Mouse (Mus musculus) liver, embryonic 13.5 days (tissue): ENCODE measurements at regions not wholly inside any gene's neighbourhood (a gene's known extent, or its start where the extent isn't known, plus 50 kb on each side); places are given as distances from the start of the nearest gene placed in this dataset.

Source experiments
- ATAC-seq: fragments of 200-750 bp; cut with Nextera tagmentation; 2 replicates; pipeline ENCODE4 v1.8.0; 2017; ENCODE audit warnings: low read depth, mild to moderate bottlenecking, moderate number of reproducible peaks, moderate library complexity
- DNase-seq: peaks from one replicate; pipeline ENCODE4 v3.0.0; 2022
- H3K27ac ChIP-seq: fragments of 300-500 bp; sonication (generic); 2 replicates; pipeline ENCODE4 v1.5.1; 2015; ENCODE audit warnings: moderate library complexity, mild to moderate bottlenecking, inconsistent platforms
- H3K27me3 ChIP-seq: fragments of 300-500 bp; sonication (generic); 2 replicates; pipeline ENCODE4 v1.6.1; 2015; ENCODE audit warnings: mild to moderate bottlenecking, inconsistent platforms
- H3K36me3 ChIP-seq: fragments of 300-500 bp; sonication (generic); 2 replicates; pipeline ENCODE4 v1.6.1; 2015; ENCODE audit warnings: mild to moderate bottlenecking, inconsistent platforms
- H3K4me1 ChIP-seq: fragments of 300-500 bp; sonication (generic); replicated peaks from 2 replicates; pipeline ENCODE4 v1.6.1; 2015; ENCODE audit warnings: inconsistent platforms
- H3K4me2 ChIP-seq: fragments of 300-500 bp; sonication (generic); 2 replicates; pipeline ENCODE4 v1.6.1; 2015; ENCODE audit warnings: inconsistent platforms, mild to moderate bottlenecking, moderate library complexity
- H3K4me3 ChIP-seq: fragments of 300-500 bp; sonication (generic); replicated peaks from 2 replicates; pipeline ENCODE4 v1.5.1; 2015; ENCODE audit warnings: mild to moderate bottlenecking, inconsistent platforms
- H3K9ac ChIP-seq: fragments of 300-500 bp; sonication (generic); 2 replicates; pipeline ENCODE4 v1.6.1; 2015; ENCODE audit warnings: mild to moderate bottlenecking, inconsistent platforms
- H3K9me3 ChIP-seq: fragments of 300-500 bp; sonication (generic); replicated peaks from 2 replicates; pipeline ENCODE4 v1.6.1; 2016; ENCODE audit warnings: inconsistent platforms
- WGBS: fragments of 180-500 bp; shearing (Covaris S2); methylation state at CpG from one replicate; pipeline ENCODE4 v1.1.7; 2015; ENCODE audit not compliant: insufficient replicate concordance; 5-methylcytosine and 5-hydroxymethylcytosine counted together

DNA sequence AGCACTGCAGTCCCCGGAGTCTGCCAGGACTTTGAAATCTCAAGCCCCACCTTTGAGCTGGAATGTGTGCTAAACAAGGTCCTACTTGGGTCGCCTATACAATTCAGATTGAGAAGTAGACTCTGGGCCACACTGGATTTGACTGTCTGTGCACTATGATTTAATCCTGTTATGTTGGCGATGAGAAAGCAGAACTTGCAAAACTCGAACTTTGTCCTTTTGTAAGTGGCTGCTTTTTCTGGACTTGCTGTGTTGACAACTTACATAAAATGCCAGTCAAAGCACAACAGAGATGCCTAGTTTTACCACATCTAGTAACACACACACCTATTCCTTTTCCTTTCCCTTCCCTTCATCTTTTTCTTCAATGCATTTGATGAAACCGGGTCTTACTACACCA lies 142.7 kb upstream of the Habp2 start:
- H3K9me3 ChIP-seq = peaks cover 14% of the 10 kb centered on the region
- no peak overlapping the region for H3K27ac ChIP-seq
- no peaks in the 10 kb centered on the region for H3K36me3 ChIP-seq
- no peaks in the 10 kb centered on the region for H3K4me1 ChIP-seq
- H3K4me3 ChIP-seq = no peak overlapping the region
- ATAC-seq = no peak
- WGBS = 60% methylated on average over 5 of the region's 5 CpGs
- DNase-seq = no peak
- H3K27me3 ChIP-seq = no peaks in the 10 kb centered on the region
- H3K9ac ChIP-seq = no peak overlapping the region
- no peak overlapping the region for H3K4me2 ChIP-seq

DNA sequence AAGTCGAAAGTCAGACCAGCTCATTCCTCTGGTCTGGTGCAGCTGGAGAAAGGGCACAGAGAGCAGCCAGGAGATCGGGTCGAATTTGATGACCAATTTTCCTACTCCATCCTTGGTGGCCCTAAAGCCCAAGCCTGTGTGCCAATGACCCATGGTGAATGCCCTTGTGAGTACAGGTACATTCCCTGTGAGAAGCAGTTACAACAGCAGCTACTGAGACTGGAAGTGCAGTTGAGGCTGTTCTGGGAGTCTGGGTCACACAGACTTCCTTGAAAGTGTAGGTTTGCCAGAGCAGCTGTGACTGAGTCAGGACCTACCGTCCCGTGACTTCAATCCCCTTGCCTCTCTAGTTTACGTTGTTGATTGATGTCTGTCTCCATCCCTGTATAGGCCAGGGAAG lies 129.8 kb upstream of the Habp2 start:
- WGBS = 72% methylated on average over 6 of the region's 6 CpGs
- Histone ChIP-seq H3K27me3 (no peaks in the 10 kb centered on the region; the same call in 1 of the 2 replicates), H3K4me1 (no peaks in the 10 kb centered on the region), H3K27ac (no peak overlapping the region), H3K4me2 (no peak overlapping the region), H3K9ac (no peak overlapping the region), H3K4me3 (no peak overlapping the region), H3K9me3 (no peaks in the 10 kb centered on the region), H3K36me3 (no peaks in the 10 kb centered on the region)
- DNase-seq = no peak
- ATAC-seq = no peak

DNA sequence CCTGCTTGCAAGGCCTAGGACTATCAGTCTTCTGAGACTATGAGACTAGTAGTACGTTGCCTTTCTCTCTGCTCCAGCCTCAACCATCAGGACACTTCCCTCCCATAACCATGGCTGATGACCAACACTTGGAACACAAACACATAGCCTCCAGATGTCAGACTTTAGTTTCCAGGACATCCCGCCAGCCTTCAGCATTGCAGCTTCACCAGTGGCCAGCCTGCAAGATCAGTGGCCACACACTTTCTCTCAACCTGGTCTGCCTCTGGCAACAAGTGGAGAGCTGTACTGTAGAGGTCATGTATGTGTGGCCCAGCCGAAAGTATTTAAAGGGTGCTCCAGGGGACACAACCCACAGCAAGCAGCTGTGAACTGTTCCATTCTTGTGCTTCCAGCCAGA lies 124.8 kb upstream of the Habp2 start:
- Histone ChIP-seq H3K27me3 (no peaks in the 10 kb centered on the region), H3K9me3 (no peaks in the 10 kb centered on the region), H3K4me1 (no peaks in the 10 kb centered on the region), H3K9ac (no peak overlapping the region), H3K4me3 (no peak overlapping the region), H3K4me2 (no peak overlapping the region), H3K36me3 (no peaks in the 10 kb centered on the region), H3K27ac (no peak overlapping the region)
- 70% methylated on average over 3 of the region's 3 CpGs for WGBS
- no peak for DNase-seq
- no peak for ATAC-seq

DNA sequence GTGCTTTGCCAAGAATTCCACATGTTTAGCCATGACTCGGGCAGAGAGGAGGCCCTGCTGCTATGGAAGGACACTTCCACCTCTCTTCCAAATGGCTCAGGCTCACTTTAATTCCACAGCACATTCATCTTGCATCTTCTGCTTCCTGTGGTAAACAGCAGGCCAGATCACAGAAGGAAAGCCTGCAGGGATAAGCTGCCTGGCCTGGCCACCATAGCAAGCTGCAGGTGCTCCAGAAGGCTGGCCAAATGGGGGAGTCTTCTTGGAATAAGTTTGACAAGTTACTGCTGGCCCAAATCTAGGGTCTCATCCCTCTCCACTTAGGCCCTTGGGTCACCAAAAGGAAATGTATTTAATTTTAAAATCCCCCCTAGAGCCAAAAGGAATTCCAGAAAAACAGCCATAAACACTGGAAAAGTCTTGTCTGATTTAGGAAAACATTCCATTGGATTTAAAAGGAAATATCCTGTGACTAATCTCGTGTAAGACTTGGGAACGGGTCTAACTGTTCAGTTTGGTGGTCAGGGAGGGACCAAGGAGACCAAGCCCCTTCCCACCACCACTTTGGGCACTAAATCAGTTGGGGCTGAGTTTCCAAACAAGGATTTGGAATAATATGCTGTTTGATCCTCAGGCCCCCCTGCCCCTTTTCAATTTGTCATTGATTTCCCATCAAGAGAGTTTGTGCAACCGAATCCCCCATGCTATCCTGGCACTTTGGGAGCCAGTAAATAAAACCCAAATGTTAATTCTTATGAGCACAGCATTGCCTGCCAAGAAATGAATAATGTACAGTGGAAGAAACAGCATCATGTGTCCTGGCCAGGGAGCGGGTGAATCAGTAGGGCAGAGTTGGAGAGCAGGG lies 117.6 kb upstream of the Habp2 start:
- Histone ChIP-seq H3K4me2 (no peak overlapping the region), H3K9ac (no peak overlapping the region), H3K27ac (no peak overlapping the region), H3K9me3 (no peaks in the 10 kb centered on the region), H3K36me3 (no peaks in the 10 kb centered on the region), H3K27me3 (no peaks in the 10 kb centered on the region), H3K4me1 (peaks cover 6% of the 10 kb centered on the region), H3K4me3 (no peak overlapping the region)
- DNase-seq = no peak
- ATAC-seq = no peak
- WGBS = 50% methylated on average over 5 of the region's 5 CpGs

DNA sequence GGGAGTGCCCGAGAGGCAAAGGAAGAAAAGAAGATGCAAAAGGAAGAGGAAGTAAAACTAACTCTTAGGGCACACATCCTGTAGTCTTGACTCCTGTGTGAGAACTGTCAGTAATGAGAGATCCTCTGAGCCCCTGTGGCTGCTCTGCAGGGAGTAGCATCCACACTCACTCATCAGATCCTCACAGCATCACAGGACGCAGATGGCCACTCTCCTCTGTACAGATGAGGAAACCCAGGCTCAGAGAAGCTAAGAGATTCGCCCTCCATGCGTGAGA lies 117.0 kb upstream of the Habp2 start:
- H3K4me3 ChIP-seq = no peak overlapping the region

DNA sequence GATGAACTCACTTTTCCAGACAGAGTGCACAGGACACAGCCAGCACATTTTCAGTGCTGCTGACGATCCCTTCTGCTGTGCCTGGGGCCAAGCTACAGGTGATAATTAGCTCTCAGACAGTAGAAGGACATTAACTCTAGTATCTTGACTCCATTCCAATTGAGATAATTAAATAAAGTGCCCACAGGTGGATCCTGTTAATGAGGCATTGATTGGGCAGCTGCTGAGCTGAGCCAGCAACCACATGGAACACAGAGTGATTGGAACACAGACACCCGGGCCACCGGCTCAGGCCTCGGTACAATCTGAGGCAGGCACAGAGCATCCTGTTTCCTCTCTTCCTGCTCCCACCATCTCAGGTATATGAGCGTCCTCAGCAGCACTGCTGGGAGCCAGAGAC lies 114.5 kb upstream of the Habp2 start:
- Histone ChIP-seq H3K9me3 (no peaks in the 10 kb centered on the region), H3K4me2 (no peak overlapping the region), H3K27ac (no peak overlapping the region), H3K9ac (no peak overlapping the region), H3K36me3 (no peaks in the 10 kb centered on the region), H3K4me1 (peaks cover 6% of the 10 kb centered on the region), H3K27me3 (no peaks in the 10 kb centered on the region), H3K4me3 (no peak overlapping the region)
- DNase-seq = no peak
- 36% methylated on average over 5 of the region's 5 CpGs for WGBS
- ATAC-seq = no peak

More for the DNA sequence above, 117.0 kb upstream of the Habp2 start:
- H3K4me2 ChIP-seq = no peak overlapping the region
- 61% methylated on average over 4 of the region's 4 CpGs for WGBS
- no peak overlapping the region for H3K9ac ChIP-seq
- no peaks in the 10 kb centered on the region for H3K27me3 ChIP-seq
- peaks cover 6% of the 10 kb centered on the region for H3K4me1 ChIP-seq
- H3K27ac ChIP-seq = no peak overlapping the region
- H3K36me3 ChIP-seq = no peaks in the 10 kb centered on the region
- no peaks in the 10 kb centered on the region for H3K9me3 ChIP-seq
- DNase-seq (no peak), ATAC-seq (no peak)

DNA sequence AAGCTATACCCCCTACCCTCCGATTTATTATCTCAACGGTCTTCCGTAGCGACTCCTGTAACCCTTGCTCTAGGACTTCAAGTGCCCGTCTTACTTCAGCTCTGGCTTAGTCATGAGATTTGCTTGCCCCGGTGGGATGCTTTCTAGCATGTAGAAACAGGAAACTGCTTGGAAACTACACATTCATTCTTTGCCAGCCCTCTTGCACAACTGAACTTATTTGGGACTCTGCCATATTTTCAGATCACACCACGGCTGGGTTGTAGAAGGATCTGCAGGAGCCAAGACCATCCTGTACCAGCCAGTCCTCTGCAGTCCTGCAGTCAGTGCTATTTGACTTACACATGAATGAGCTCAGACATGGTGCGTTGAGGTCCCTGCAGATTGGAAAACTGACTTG lies 110.9 kb upstream of the Habp2 start:
- Histone ChIP-seq H3K4me3 (no peak overlapping the region), H3K27me3 (no peaks in the 10 kb centered on the region), H3K27ac (no peak overlapping the region), H3K36me3 (no peaks in the 10 kb centered on the region), H3K9me3 (no peaks in the 10 kb centered on the region), H3K4me2 (no peak overlapping the region), H3K4me1 (peaks cover 6% of the 10 kb centered on the region), H3K9ac (no peak overlapping the region)
- WGBS = 70% methylated on average over 8 of the region's 8 CpGs
- ATAC-seq (no peak), DNase-seq (no peak)

DNA sequence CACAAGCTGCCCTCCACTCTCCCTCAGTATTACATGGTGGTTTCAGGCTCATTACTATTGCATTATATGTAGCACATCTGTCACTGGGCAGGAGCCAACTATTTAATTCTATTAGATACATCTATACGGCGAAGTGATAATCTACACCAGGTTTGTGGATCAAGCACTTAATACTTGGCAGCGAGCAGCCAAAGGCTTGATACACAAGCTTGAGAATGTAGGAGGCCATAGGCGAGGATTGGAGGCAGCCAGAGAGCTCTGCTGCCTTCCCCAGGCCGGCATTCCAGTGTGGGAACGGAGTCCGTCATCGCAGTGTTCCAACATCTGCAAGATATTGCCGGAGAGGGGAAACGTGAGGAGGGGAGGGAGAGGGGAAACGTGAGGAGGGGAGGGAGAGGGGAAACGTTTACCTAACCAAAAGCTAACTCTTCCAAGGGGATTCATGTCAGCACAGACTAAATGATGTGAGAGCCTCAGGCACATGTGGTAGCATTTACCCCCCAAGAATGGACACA lies 109.6 kb upstream of the Habp2 start:
- Histone ChIP-seq H3K36me3 (no peaks in the 10 kb centered on the region), H3K4me3 (no peak overlapping the region), H3K27me3 (no peaks in the 10 kb centered on the region), H3K27ac (no peak overlapping the region), H3K4me2 (no peak overlapping the region), H3K9me3 (no peaks in the 10 kb centered on the region), H3K4me1 (peaks cover 6% of the 10 kb centered on the region), H3K9ac (no peak overlapping the region)
- ATAC-seq = no peak
- WGBS = 61% methylated on average over 12 of the region's 12 CpGs
- no peak for DNase-seq

DNA sequence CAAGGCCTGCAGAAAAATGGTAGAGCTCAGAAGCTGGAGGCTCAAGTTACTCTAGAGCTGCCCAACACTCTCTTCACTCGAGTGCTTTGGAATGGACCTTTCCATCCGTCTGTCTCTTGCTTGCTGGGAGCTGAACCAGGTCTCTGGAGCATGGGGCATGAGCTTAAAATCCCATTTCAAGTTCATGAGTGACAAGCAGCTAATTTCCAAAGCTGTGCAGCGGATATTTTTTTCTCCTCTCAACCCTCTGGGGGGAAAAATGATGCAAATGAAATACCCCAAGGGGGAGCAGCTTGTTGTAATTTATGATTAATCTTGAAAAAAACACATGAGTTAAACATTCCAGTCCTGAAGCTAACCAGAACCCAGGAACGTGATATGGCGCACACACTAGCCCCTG lies 101.2 kb upstream of the Habp2 start:
- Histone ChIP-seq H3K27ac (no peak overlapping the region), H3K36me3 (no peaks in the 10 kb centered on the region), H3K4me2 (no peak overlapping the region), H3K4me3 (no peak overlapping the region), H3K27me3 (no peaks in the 10 kb centered on the region), H3K9me3 (0 out of 2 replicates have a peak, but pooled peaks cover 4% of the 10 kb centered on the region), H3K9ac (no peak overlapping the region), H3K4me1 (peaks cover 22% of the 10 kb centered on the region)
- no peak for ATAC-seq
- 64% methylated on average over 5 of the region's 5 CpGs for WGBS
- DNase-seq = no peak

DNA sequence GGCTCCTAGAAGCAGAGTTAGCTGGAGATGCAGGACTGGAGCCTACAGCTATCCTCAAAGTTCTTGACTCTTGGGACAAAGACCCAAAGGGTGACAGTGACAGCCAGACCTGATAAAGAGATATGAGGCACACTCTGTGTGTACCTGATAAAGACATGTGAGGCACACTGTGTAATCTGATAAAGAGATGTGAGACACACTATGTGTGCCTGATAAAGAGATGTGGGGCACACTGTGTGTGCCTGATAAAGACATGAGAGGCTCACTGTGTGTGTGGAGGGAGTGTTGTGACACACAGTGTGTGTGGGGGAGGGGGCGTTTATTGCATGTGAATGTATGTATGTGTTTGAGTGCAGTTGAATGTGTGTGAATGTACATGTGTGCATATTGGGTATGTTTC lies 97.8 kb upstream of the Habp2 start:
- ATAC-seq (peak; percentile 96), DNase-seq (peak; percentile 50)
- Histone ChIP-seq H3K4me1 (peaks cover 22% of the 10 kb centered on the region), H3K9me3 (0 out of 2 replicates have a peak, but pooled peaks cover under 1% of the 10 kb centered on the region), H3K4me3 (no peak overlapping the region), H3K27me3 (no peaks in the 10 kb centered on the region), H3K9ac (no peak overlapping the region), H3K36me3 (no peaks in the 10 kb centered on the region), H3K4me2 (no peak overlapping the region), H3K27ac (no peak overlapping the region)
- WGBS = 71% methylated on average over 1 of the region's 1 CpGs

DNA sequence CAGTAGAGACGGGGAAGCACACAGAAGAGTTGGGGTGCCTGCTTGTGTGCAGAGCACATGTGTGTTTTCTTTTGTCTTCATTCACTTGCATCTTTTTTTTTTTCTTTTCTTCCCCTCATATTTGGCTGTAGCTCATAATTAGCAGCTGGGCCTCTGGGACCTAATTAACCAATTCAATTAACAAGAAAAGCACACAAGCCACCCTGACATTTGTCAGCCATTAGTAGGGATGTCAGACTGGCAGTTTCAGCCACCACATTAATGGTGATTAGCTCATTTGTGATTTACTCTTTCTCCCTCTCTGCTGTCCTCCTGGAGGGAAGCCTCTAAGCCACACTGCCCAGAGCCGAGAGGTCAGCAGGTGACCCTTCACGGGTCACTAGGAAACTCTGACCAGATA lies 96.7 kb upstream of the Habp2 start:
- WGBS = 69% methylated on average over 3 of the region's 3 CpGs
- DNase-seq (no peak), ATAC-seq (no peak)
- Histone ChIP-seq H3K9ac (no peak overlapping the region), H3K36me3 (no peaks in the 10 kb centered on the region), H3K4me3 (no peak overlapping the region), H3K27me3 (no peaks in the 10 kb centered on the region), H3K9me3 (no peaks in the 10 kb centered on the region), H3K4me2 (no peak overlapping the region), H3K4me1 (peaks cover 22% of the 10 kb centered on the region), H3K27ac (no peak overlapping the region)
